Mouse (Mus musculus) spleen, adult 18-20 months (tissue): ENCODE results near the gene Cdc20.
A peak's percentile ranks its signal among the peaks of the same experiment; 100 is the strongest.

Experiments
- DNase-seq, 2 experiments: peaks; one replicate each; pipeline ENCODE4 v3.0.0; 2022; ENCODE audit warnings: mixed read lengths in 2 of 2

Cdc20 gene

DNA sequence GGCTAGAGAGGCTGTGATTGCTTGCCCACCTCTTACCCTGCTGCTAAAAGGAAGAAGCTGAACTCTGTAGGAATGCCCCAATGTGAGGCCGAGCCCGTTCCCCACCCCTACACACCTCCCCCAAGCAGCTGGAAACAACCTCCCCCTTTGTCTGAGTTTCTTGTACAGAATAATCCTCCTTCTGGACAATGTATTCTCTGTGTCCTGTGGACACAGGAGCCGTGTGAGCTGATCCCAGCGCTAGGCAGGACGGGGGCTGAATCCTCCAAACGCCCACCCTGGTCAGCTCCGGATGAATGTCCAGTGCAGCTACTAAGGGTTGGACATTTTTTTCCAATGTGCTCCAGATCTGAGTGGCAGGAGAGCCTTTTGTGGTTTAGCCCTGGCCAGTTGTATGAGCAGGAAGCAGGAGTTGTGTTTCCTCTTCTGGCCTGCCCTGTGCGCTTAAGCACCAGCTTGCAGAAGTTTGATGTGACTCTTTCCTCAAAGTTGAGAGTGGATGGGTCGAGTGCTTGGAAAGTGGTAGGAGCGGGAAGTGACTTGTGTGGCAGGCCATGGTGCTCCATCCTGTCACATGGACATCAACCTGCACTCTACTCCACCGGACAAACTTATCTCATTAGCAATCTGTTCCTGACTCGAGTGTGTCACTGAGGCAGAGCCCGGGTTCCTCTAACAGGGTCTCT, 19.9 kb downstream of the Cdc20 start:
- no peak for DNase-seq

DNA sequence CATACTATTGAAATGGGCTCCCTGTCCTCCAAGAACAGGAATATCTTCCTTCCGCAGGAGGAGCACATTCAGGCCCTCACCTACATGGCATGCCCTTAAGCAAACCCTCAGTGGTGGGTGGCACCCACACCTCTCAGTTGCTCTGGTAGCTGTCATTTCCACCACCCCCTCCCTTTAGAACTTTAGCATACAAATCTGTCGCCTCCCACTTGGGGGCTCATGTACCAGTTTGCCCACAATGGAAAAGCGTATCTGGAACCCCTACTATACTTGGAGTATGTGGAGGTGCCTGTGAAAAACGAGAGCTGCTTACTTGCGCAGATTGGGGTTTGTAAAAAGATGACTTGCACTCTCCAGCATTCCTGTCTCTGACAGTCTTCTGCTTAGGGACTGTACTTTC, 20.8 kb downstream of the Cdc20 start:
- no peak for DNase-seq

DNA sequence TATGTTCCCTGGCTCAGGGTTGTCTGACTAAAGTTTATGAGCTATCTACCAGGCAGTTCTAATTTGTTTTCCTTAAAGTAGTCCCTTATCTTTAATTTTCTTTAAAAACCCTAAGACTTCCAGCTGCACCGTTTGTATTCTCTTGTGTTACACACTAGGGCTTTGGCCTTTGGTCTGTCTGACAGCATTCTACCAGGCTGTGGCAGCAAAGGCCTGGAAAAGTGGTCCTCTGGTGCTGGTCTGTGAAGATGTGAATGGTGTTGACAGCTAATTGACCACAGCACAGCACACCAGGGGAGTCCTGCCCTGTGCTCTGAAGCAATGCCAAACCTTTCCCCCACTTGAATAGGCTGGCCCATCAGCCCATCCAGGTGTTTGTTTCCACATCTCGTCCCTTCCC, 21.4 kb downstream of the Cdc20 start:
- no peak for DNase-seq

DNA sequence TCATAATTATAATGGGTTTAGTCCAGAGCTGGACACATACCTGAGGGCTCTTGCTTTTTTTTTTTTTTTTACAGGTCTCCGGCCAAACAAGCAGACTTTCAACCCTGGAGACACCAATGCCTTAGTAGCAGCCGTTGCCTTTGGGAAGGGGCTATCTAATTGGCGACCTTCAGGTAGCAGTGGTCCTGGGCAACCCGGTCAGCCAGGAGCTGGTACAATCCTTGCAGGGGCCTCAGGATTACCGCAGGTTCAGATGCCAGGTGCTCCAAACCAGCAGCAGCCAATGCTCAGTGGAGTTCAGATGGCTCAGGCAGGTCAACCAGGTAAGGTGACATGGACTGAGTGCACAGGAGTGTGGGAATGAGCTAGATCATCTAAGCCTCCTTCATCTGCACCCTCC, 23.6 kb downstream of the Cdc20 start:
- no peak for DNase-seq

DNA sequence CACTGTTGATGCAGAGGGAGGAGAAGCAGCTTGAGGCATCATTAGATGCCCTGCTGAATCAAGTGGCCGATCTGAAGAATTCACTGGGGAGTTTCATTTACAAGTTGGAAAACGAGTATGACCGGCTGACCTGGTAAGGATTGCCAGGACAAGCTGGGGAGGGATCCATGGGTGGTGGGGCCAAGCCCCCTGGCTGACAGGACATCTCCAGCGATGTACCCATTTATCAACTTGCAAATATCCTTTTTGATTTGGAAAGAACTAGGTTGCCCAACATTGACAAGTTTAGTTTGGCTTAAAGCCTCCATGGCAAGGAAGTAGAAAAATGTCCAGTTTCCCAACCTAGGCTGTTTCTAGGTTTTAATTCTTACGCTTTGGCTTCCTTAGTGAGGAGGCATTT, 26.3 kb downstream of the Cdc20 start:
- DNase-seq = no peak

DNA sequence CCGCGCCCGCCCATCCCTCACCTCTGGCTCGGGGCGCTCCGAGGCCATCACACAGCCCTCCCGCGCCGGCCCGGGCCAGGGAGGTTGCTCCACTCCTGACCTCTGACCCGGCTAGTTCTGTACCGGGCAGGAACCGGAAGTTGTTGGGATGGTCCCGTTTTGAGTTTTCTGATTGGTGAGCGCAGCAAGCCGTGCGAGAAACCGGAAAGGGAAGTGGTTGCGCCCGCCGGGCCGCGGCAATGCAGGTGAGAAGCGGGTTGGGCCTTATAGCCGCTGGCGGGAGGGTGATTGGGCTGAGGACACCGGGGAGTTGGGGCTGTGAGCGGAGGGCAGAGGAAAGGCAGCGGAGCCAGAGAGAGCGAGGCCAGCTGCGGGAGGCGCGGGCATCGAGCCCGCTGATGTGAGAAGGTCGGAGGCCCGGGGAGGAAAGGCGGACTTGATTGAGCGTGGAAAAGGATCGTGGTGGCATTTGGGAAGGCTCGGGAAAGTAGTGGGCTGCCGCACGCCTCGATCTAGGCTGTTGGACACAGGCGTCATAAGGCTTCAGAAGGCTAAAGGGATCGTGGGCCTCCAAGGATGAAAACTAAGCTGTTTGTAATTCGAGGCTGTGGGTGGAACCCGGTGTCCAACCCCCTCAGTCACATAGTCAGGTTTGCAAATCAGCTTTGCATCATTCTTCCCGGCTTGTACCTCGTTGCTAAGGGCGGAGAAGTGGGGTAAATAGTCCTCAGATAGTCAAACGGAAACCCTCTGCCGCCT, 27.8 kb downstream of the Cdc20 start, which contains the start of the genes Szt2 and Med8:
Gene Szt2, minus strand, starts transcription at position 132 of the 759 bp plus-strand sequence.
Gene Med8, plus strand, starts transcription at position 196 of the 759 bp plus-strand sequence.
- DNase-seq = peak; percentile 84 to 86

DNA sequence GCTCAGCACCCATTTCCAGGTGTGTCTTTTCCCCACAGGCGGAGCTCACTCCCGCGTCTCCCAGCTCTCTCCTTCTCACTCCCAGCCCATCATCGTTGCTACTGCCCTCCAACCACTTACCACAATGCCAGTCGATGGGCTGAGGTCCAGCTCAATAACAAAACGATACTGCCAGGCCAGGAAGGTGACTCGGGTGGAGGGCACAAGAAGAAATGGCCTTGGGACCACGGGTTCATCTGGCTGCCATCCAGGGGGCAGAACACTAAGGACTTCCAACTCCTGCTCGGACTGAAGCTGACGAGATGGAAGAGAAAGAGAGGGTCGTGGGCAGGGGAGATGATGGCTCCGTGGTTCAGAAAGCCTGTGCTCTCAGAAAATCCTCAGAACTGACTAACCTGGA, 34.5 kb downstream of the Cdc20 start:
- no peak for DNase-seq

DNA sequence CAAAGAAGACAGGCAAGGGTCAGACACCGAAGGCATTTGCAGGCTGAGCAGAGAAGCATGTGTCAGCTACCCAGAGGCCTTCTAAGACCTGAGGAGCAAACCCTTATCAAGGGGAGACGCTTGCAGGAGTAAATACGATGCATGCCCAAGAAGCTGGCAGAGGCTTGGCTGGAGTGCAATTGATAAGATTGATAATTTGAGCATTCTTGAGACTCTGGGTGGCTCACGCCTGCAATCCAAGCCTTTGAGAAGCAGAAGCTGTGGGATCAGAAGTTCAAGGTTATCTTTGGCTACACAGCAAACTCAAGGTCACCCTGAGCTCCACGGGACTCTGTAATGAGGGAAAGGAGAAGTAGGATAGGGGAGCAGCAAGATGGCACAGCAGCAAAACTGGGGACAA, 35.2 kb downstream of the Cdc20 start:
- DNase-seq = no peak

DNA sequence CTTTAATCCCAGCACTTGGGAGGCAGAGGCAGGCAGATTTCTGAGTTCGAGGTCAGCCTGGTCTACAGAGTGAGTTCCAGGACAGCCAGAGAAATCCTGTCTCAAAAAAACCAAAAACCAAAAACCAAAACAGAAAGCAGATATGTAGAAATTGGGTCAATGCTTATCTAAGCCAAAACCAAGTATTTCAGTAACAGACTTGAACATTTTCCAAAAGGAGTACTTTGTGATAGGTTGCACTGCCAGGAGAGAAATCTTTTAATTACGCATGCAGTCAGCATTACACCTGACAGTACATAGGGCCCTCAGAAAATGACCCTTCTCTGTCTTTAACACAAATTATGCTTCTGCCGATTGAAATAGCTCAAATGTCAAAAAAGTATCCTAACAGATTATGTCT, 35.7 kb downstream of the Cdc20 start:
- DNase-seq = no peak

DNA sequence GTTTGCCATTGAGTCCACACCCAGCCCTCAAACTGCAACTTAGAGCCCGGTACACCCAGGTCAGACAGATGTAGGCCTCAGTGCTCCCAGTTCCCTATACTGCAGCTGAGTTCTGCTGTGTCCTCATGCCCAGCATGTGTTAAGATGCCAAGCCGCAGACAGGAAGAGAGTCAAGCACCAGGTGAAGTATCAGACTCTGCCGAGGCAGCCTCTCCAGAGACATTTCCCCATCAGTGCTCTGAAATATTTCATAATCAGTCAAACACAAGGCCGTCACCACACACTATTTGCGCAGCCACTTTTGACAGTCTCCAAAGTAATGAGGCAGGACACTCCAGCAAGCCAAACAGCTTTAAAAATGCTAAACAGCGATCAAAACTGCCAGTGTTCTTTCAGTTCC, 38.8 kb downstream of the Cdc20 start:
- DNase-seq = no peak

DNA sequence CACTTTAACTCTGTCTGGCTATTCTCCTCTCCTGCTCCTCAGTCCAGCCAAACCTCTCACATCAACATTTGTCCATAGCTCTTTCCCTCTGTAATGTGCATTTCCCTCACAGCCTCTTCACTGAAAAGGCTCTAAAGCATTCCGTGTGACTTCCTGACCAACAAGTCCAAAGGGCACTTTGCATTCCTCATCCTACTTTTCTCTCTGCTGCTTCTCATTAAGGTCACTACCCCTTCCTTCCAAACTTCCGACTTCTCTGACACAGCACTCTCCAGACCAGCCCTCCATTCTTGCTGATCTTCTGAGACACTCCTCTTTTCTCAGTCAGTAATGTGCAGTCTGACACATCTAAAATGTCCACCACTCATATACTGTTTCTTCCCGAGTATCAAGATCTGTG, 40.7 kb downstream of the Cdc20 start:
- no peak for DNase-seq

DNA sequence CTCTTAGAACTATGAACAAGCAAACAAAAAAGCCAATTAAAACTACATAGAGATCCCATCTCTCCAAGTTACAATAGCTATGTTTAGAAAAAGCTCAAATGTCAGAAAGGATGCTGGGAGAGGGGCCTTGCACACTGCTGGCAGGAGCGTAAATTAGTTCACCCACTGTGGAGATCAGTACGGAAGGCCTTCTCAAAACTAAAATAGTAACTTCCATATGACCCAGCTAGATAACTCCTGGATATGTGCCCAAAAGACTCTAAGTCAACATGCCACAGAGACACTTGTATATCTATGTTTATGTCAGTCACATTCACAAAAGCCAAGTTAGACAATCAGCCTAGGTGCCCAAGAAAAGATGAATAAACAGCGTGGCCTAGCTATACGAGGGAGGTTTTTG, 41.9 kb downstream of the Cdc20 start:
- DNase-seq = no peak

DNA sequence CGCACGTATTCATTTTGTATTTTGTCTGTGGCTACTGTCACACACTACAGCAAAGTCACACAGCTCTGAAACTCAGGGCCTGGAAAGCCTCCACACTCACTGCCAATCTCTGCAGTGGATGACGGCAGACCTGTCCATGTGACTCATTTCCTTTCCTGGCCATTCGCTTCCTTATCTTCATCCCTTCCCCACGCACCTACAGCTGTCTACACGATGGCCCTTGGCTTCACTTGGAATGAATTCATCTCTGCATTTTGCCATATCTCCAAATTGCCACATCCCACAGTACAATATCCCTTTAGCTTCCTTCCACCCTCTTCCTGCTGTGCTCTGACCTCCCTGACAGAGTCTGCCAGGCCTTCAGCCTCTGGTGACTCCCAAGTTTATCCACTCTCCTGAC, 42.6 kb downstream of the Cdc20 start:
- no peak for DNase-seq

DNA sequence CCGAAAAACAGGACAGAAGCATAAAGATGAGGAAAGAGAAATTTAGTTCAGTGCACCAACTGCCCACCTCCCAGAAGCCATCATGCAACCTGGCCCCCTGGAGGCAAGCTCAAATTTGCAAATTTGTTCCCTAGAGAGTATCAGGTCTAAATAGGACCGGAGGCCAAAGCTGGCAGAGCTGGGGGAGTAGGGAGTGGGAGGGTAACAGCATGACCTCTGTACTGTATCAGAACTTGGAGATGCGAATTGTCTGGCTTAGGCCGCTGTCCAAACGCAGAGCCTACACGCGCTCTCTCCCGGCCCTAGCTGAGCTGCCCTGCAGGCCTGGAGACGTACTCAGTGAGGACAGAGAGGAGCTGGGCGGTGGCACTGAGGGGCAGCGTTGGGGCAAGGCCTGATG, 47.0 kb downstream of the Cdc20 start:
- no peak for DNase-seq

DNA sequence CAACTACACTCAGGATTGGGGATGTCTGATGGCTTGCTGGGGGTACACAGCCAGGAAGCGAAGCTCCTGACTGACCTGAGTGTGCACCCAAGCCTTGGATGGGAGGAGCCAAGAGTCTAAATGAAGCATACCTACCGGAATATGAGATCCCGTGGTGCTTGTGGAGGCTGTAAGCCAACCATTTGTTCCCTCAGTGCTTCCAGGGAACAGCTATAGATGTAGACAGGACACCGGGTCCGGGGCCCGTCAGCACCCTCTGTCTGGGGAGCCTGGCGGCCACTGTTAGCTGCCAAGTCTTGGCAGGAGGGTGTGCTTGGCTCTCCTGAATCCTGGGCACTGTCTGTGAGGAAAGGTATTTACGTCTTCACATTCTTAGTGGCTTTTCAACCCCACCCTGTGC, 49.8 kb downstream of the Cdc20 start:
- no peak for DNase-seq

DNA sequence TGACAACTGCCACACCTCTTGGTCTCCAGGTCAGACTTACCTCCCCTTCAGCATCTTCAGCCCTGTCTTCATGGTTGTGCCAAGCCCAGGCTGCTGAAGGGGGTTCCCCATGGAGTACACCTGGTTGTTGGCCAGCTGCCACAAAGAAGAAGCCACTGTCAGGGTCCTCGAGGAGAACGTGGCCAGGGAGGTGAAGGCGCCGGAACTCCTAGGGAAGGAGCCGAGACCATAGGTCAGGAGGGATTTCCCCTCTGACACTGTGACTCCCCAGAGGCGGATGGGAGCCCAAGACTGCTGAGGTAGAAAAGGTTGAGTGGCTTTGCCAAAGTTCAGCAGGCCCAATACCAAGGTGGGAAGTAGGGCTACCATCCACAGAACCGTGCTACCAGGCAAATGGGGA, 53.9 kb downstream of the Cdc20 start:
- DNase-seq = no peak
